Mouse (Mus musculus): ENCODE measurements around the gene Adarb2. TPM values are rescaled to one million over a fixed set of nuclear protein-coding genes. Genes with fewer than 3 reads are reported as not detected.

The Adarb2 gene
- polyA plus RNA-seq, 1 experiment from 2014 or later, result 0.15 TPM

- no peak overlapping the region for H3K27ac ChIP-seq (ENCODE audit: low read length)
- no peak overlapping the region for H3K4me2 ChIP-seq (ENCODE audit: low read depth, low read length)
- no peaks in the 10 kb centered on the region for H3K27me3 ChIP-seq (ENCODE audit: control insufficient read depth, insufficient read depth, low read depth, low read length)
- ATAC-seq (ENCODE audit: low read depth), result no peak
- H3K36me3 ChIP-seq (ENCODE audit: control insufficient read depth, insufficient read depth), result no peaks in the 10 kb centered on the region
- 67% methylated on average over 2 of the region's 2 CpGs for WGBS (ENCODE audit: insufficient replicate concordance)
- H3K9me3 ChIP-seq (replicated peaks; ENCODE audit: control insufficient read depth, low read length), result no peaks in the 10 kb centered on the region
- no peak overlapping the region for H3K4me3 ChIP-seq (ENCODE audit: low read depth, low read length)
- H3K4me1 ChIP-seq (ENCODE audit: control insufficient read depth, low read depth, low read length), result no peaks in the 10 kb centered on the region
- no peak overlapping the region for H3K9ac ChIP-seq (ENCODE audit: low read depth, low read length)
Observed at GRCm38 (mm10) chr13:8622263-8622662, 419.6 kb downstream of the Adarb2 start.

- no peaks in the 10 kb centered on the region for H3K4me1 ChIP-seq (ENCODE audit: control insufficient read depth, low read depth, low read length)
- 58% methylated on average over 6 of the region's 6 CpGs for WGBS (ENCODE audit: insufficient replicate concordance)
- no peak overlapping the region for H3K4me2 ChIP-seq (ENCODE audit: low read depth, low read length)
- no peaks in the 10 kb centered on the region for H3K36me3 ChIP-seq (ENCODE audit: control insufficient read depth, insufficient read depth)
- H3K9me3 ChIP-seq (replicated peaks; ENCODE audit: control insufficient read depth, low read length), result no peaks in the 10 kb centered on the region
- no peak overlapping the region for H3K4me3 ChIP-seq (ENCODE audit: low read depth, low read length)
- no peak overlapping the region for H3K9ac ChIP-seq (ENCODE audit: low read depth, low read length)
- ATAC-seq (ENCODE audit: low read depth), result no peak
- H3K27me3 ChIP-seq (ENCODE audit: control insufficient read depth, insufficient read depth, low read depth, low read length), result no peaks in the 10 kb centered on the region
- no peak overlapping the region for H3K27ac ChIP-seq (ENCODE audit: low read length)
Observed at GRCm38 (mm10) chr13:8629565-8629964, 426.9 kb downstream of the Adarb2 start.

GRCm38 (mm10) chr13:8631618-8632017, 429.0 kb downstream of the Adarb2 start:
- Histone ChIP-seq H3K4me1 (ENCODE audit: control insufficient read depth, low read depth, low read length) (no peaks in the 10 kb centered on the region), H3K4me3 (ENCODE audit: low read depth, low read length) (no peak overlapping the region), H3K9ac (ENCODE audit: low read depth, low read length) (no peak overlapping the region), H3K36me3 (ENCODE audit: control insufficient read depth, insufficient read depth) (no peaks in the 10 kb centered on the region), H3K9me3 (replicated peaks; ENCODE audit: control insufficient read depth, low read length) (no peaks in the 10 kb centered on the region), H3K27me3 (ENCODE audit: control insufficient read depth, insufficient read depth, low read depth, low read length) (no peaks in the 10 kb centered on the region), H3K4me2 (ENCODE audit: low read depth, low read length) (no peak overlapping the region), H3K27ac (ENCODE audit: low read length) (no peak overlapping the region)
- WGBS (ENCODE audit: insufficient replicate concordance), result 70% methylated on average over 1 of the region's 1 CpGs
- no peak for ATAC-seq (ENCODE audit: low read depth)

GRCm38 (mm10) chr13:8632072-8632471, 429.4 kb downstream of the Adarb2 start:
- Histone ChIP-seq H3K4me3 (ENCODE audit: low read depth, low read length) (no peak overlapping the region), H3K9me3 (replicated peaks; ENCODE audit: control insufficient read depth, low read length) (no peaks in the 10 kb centered on the region), H3K4me2 (ENCODE audit: low read depth, low read length) (no peak overlapping the region), H3K36me3 (ENCODE audit: control insufficient read depth, insufficient read depth) (no peaks in the 10 kb centered on the region), H3K4me1 (ENCODE audit: control insufficient read depth, low read depth, low read length) (no peaks in the 10 kb centered on the region), H3K27ac (ENCODE audit: low read length) (no peak overlapping the region), H3K27me3 (ENCODE audit: control insufficient read depth, insufficient read depth, low read depth, low read length) (no peaks in the 10 kb centered on the region), H3K9ac (ENCODE audit: low read depth, low read length) (no peak overlapping the region)
- WGBS (ENCODE audit: insufficient replicate concordance), result 19% methylated on average over 5 of the region's 5 CpGs
- ATAC-seq (ENCODE audit: low read depth), result no peak

- H3K4me2 ChIP-seq (ENCODE audit: low read depth, low read length), result no peak overlapping the region
Observed at GRCm38 (mm10) chr13:8633385-8634337, 431.0 kb downstream of the Adarb2 start.

GRCm38 (mm10) chr13:8642084-8642483, 439.4 kb downstream of the Adarb2 start:
- Histone ChIP-seq H3K9ac (ENCODE audit: low read depth, low read length) (no peak overlapping the region), H3K4me2 (ENCODE audit: low read depth, low read length) (no peak overlapping the region), H3K4me3 (ENCODE audit: low read depth, low read length) (no peak overlapping the region), H3K9me3 (replicated peaks; ENCODE audit: control insufficient read depth, low read length) (no peaks in the 10 kb centered on the region), H3K4me1 (ENCODE audit: control insufficient read depth, low read depth, low read length) (no peaks in the 10 kb centered on the region), H3K27me3 (ENCODE audit: control insufficient read depth, insufficient read depth, low read depth, low read length) (no peaks in the 10 kb centered on the region), H3K27ac (ENCODE audit: low read length) (no peak overlapping the region), H3K36me3 (ENCODE audit: control insufficient read depth, insufficient read depth) (no peaks in the 10 kb centered on the region)
- WGBS (ENCODE audit: insufficient replicate concordance), result 26% methylated on average over 2 of the region's 2 CpGs
- ATAC-seq (ENCODE audit: low read depth), result no peak

More at GRCm38 (mm10) chr13:8633385-8634337, 431.0 kb downstream of the Adarb2 start:
- Histone ChIP-seq H3K36me3 (ENCODE audit: control insufficient read depth, insufficient read depth) (no peaks in the 10 kb centered on the region), H3K9ac (ENCODE audit: low read depth, low read length) (no peak overlapping the region), H3K27me3 (ENCODE audit: control insufficient read depth, insufficient read depth, low read depth, low read length) (no peaks in the 10 kb centered on the region), H3K4me3 (ENCODE audit: low read depth, low read length) (no peak overlapping the region), H3K9me3 (replicated peaks; ENCODE audit: control insufficient read depth, low read length) (no peaks in the 10 kb centered on the region), H3K4me1 (ENCODE audit: control insufficient read depth, low read depth, low read length) (no peaks in the 10 kb centered on the region), H3K27ac (ENCODE audit: low read length) (no peak overlapping the region)
- ATAC-seq (ENCODE audit: low read depth), result no peak
- 61% methylated on average over 5 of the region's 5 CpGs for WGBS (ENCODE audit: insufficient replicate concordance)

GRCm38 (mm10) chr13:8643920-8644319, 441.3 kb downstream of the Adarb2 start:
- peak; percentile 45 for ATAC-seq (ENCODE audit: low read depth)
- Histone ChIP-seq H3K27ac (ENCODE audit: low read length) (no peak overlapping the region), H3K4me2 (ENCODE audit: low read depth, low read length) (no peak overlapping the region), H3K4me1 (ENCODE audit: control insufficient read depth, low read depth, low read length) (no peaks in the 10 kb centered on the region), H3K9ac (ENCODE audit: low read depth, low read length) (no peak overlapping the region), H3K27me3 (ENCODE audit: control insufficient read depth, insufficient read depth, low read depth, low read length) (no peaks in the 10 kb centered on the region), H3K36me3 (ENCODE audit: control insufficient read depth, insufficient read depth) (no peaks in the 10 kb centered on the region), H3K9me3 (replicated peaks; ENCODE audit: control insufficient read depth, low read length) (no peaks in the 10 kb centered on the region), H3K4me3 (ENCODE audit: low read depth, low read length) (no peak overlapping the region)
- 31% methylated on average over 3 of the region's 3 CpGs for WGBS (ENCODE audit: insufficient replicate concordance)

GRCm38 (mm10) chr13:8644805-8645679, 442.4 kb downstream of the Adarb2 start:
- ATAC-seq (ENCODE audit: low read depth), result peak; percentile 47; the same call in 1 of the 2 replicates
- Histone ChIP-seq H3K27me3 (ENCODE audit: control insufficient read depth, insufficient read depth, low read depth, low read length) (no peaks in the 10 kb centered on the region), H3K4me1 (ENCODE audit: control insufficient read depth, low read depth, low read length) (no peaks in the 10 kb centered on the region), H3K36me3 (ENCODE audit: control insufficient read depth, insufficient read depth) (no peaks in the 10 kb centered on the region), H3K9me3 (replicated peaks; ENCODE audit: control insufficient read depth, low read length) (no peaks in the 10 kb centered on the region), H3K27ac (ENCODE audit: low read length) (no peak overlapping the region), H3K4me3 (ENCODE audit: low read depth, low read length) (no peak overlapping the region), H3K9ac (ENCODE audit: low read depth, low read length) (no peak overlapping the region), H3K4me2 (ENCODE audit: low read depth, low read length) (no peak overlapping the region)
- WGBS (ENCODE audit: insufficient replicate concordance), result 40% methylated on average over 9 of the region's 9 CpGs
